In genomic region chr5:96970472-96970848, GRCm38 (mm10) we compare ENCODE assay signal across 29 mouse cellular contexts. TPM values are rescaled to one million over a fixed set of nuclear protein-coding genes. Genes with fewer than 3 reads are reported as not detected.
DNase-seq lines count a peak whose midpoint lies in the region; ATAC-seq and TF ChIP-seq lines count a peak whose summit lies in the region.
"Had no signal": no experiment of that assay in that cellular context is flagged by ENCODE, and none has a peak within 500 bp of the region (broad histone marks: within the 10 kb centered on the region; RNA-seq: fewer than 3 reads in every experiment).

No protein-coding gene starts in this region.

- TF ChIP-seq EP300 in MEL (IDR thresholded peaks at IDR 0.05; ENCODE audit: low read depth in 1 of 2, low read length in 2 of 2): peak; percentile 63 to 76; a peak in 3 of 4 replicates

- no peak overlapping the region for H3K4me2 ChIP-seq in hindbrain, embryonic 13.5 days
- no peak overlapping the region for H3K4me2 ChIP-seq in midbrain, embryonic 11.5 days
- H3K4me2 ChIP-seq in midbrain, embryonic 16.5 days (ENCODE audit: low read length): no peak overlapping the region
- H3K4me2 ChIP-seq: embryonic facial prominence, embryonic 13.5 days; forebrain, embryonic 12.5 days; forebrain, embryonic 15.5 days; heart, embryonic 12.5 days; heart, embryonic 15.5 days; hindbrain, embryonic 12.5 days; intestine, embryonic 15.5 days had no signal

- no peaks in the 10 kb centered on the region for H3K79me2 ChIP-seq in MEL (ENCODE audit: control insufficient read depth, insufficient read depth, low read length, poor library complexity)

- peak overlapping the region; percentile 31; the same call in 1 of the 2 replicates for H3K27ac ChIP-seq in hindbrain, embryonic 10.5 days
- no peak overlapping the region for H3K27ac ChIP-seq in hindbrain, embryonic 13.5 days
- H3K27ac ChIP-seq in midbrain, embryonic 11.5 days (ENCODE audit: low read depth, low read length): no peak overlapping the region
- H3K27ac ChIP-seq in midbrain, embryonic 16.5 days (ENCODE audit: low read length): no peak overlapping the region
- peak overlapping the region; percentile 30; the same call in 1 of the 2 replicates for H3K27ac ChIP-seq in MEL (ENCODE audit: control insufficient read depth, low read depth, low read length)
- H3K27ac ChIP-seq in limb, embryonic 10.5 days: peak overlapping the region; percentile 82; the same call in 1 of the 2 replicates
- H3K27ac ChIP-seq: embryonic facial prominence, embryonic 13.5 days; forebrain, embryonic 12.5 days; forebrain, embryonic 15.5 days; heart, embryonic 15.5 days; hindbrain, embryonic 12.5 days; intestine, embryonic 15.5 days had no signal

- no peaks in the 10 kb centered on the region for H3K27me3 ChIP-seq in hindbrain, embryonic 10.5 days (ENCODE audit: insufficient read depth, poor library complexity, severe bottlenecking)
- no peaks in the 10 kb centered on the region for H3K27me3 ChIP-seq in hindbrain, embryonic 13.5 days
- no peaks in the 10 kb centered on the region for H3K27me3 ChIP-seq in midbrain, embryonic 11.5 days (ENCODE audit: control insufficient read depth, insufficient read depth, low read length)
- H3K27me3 ChIP-seq in midbrain, embryonic 16.5 days (ENCODE audit: control insufficient read depth, insufficient read depth, low read depth, low read length): no peaks in the 10 kb centered on the region
- H3K27me3 ChIP-seq in MEL (ENCODE audit: control insufficient read depth in 1 of 2, insufficient read depth in 2 of 2, low read length in 2 of 2): no peaks in the 10 kb centered on the region
- no peaks in the 10 kb centered on the region for H3K27me3 ChIP-seq in limb, embryonic 10.5 days (ENCODE audit: low read depth, poor library complexity, severe bottlenecking)
- H3K27me3 ChIP-seq: embryonic facial prominence, embryonic 13.5 days; forebrain, embryonic 12.5 days; forebrain, embryonic 15.5 days; heart, embryonic 12.5 days; heart, embryonic 15.5 days; hindbrain, embryonic 12.5 days; intestine, embryonic 15.5 days had no signal

- ATAC-seq in hindbrain, embryonic 13.5 days (ENCODE audit: low FRiP score): no peak
- ATAC-seq in midbrain, embryonic 11.5 days (ENCODE audit: low FRiP score): no peak
- no peak for ATAC-seq in midbrain, embryonic 16.5 days
- ATAC-seq: activated CD4-positive, CD25-positive, alpha-beta regulatory T cell, adult 4 months; forebrain, embryonic 15.5 days; hindbrain, embryonic 16.5 days; intestine, embryonic 15.5 days had no signal

- no peaks in the 10 kb centered on the region for H3K9me3 ChIP-seq in hindbrain, embryonic 10.5 days
- H3K9me3 ChIP-seq in hindbrain, embryonic 13.5 days: no peaks in the 10 kb centered on the region
- no peaks in the 10 kb centered on the region for H3K9me3 ChIP-seq in midbrain, embryonic 11.5 days (ENCODE audit: control insufficient read depth, low read length)
- H3K9me3 ChIP-seq in midbrain, embryonic 16.5 days (replicated peaks; ENCODE audit: control insufficient read depth, low read length, poor library complexity, severe bottlenecking): no peaks in the 10 kb centered on the region
- H3K9me3 ChIP-seq in MEL (replicated peaks; ENCODE audit: insufficient read depth, low read length): no peaks in the 10 kb centered on the region
- no peaks in the 10 kb centered on the region for H3K9me3 ChIP-seq in limb, embryonic 10.5 days (replicated peaks)
- H3K9me3 ChIP-seq: embryonic facial prominence, embryonic 10.5 days; embryonic facial prominence, embryonic 13.5 days; forebrain, embryonic 12.5 days; forebrain, embryonic 15.5 days; heart, embryonic 12.5 days; heart, embryonic 15.5 days; hindbrain, embryonic 12.5 days; intestine, embryonic 15.5 days had no signal

- H3K9ac ChIP-seq in hindbrain, embryonic 13.5 days: no peak overlapping the region
- no peak overlapping the region for H3K9ac ChIP-seq in midbrain, embryonic 11.5 days (ENCODE audit: low read length)
- H3K9ac ChIP-seq in midbrain, embryonic 16.5 days (ENCODE audit: low read depth, low read length): no peak overlapping the region
- no peak overlapping the region for H3K9ac ChIP-seq in MEL (ENCODE audit: control insufficient read depth, low read depth, low read length, poor library complexity, severe bottlenecking)
- H3K9ac ChIP-seq: embryonic facial prominence, embryonic 13.5 days; forebrain, embryonic 12.5 days; forebrain, embryonic 15.5 days; heart, embryonic 12.5 days; heart, embryonic 15.5 days; hindbrain, embryonic 12.5 days; intestine, embryonic 15.5 days had no signal

- H3K4me1 ChIP-seq in hindbrain, embryonic 10.5 days (replicated peaks): peaks cover 31% of the 10 kb centered on the region
- H3K4me1 ChIP-seq in hindbrain, embryonic 13.5 days (replicated peaks): no peaks in the 10 kb centered on the region
- peaks cover 9% of the 10 kb centered on the region for H3K4me1 ChIP-seq in midbrain, embryonic 11.5 days (ENCODE audit: control insufficient read depth, insufficient read depth, low read length)
- no peaks in the 10 kb centered on the region for H3K4me1 ChIP-seq in midbrain, embryonic 16.5 days (ENCODE audit: control insufficient read depth, insufficient read depth, low read length)
- H3K4me1 ChIP-seq in MEL (ENCODE audit: control insufficient read depth in 1 of 2, insufficient read depth in 2 of 2, low read length in 2 of 2): peaks cover 6 to 19% of the 10 kb centered on the region in 2 experiments
- peaks cover 37% of the 10 kb centered on the region for H3K4me1 ChIP-seq in limb, embryonic 10.5 days
- H3K4me1 ChIP-seq: embryonic facial prominence, embryonic 13.5 days; heart, embryonic 15.5 days had no signal

- H3K36me3 ChIP-seq in hindbrain, embryonic 10.5 days: no peaks in the 10 kb centered on the region
- no peaks in the 10 kb centered on the region for H3K36me3 ChIP-seq in hindbrain, embryonic 13.5 days
- no peaks in the 10 kb centered on the region for H3K36me3 ChIP-seq in midbrain, embryonic 11.5 days (ENCODE audit: control insufficient read depth, insufficient read depth, low read length)
- H3K36me3 ChIP-seq in midbrain, embryonic 16.5 days (ENCODE audit: control insufficient read depth, insufficient read depth, low read length): no peaks in the 10 kb centered on the region
- peaks cover 0 to 20% of the 10 kb centered on the region in 2 experiments; a peak in 2 of 4 replicates for H3K36me3 ChIP-seq in MEL (ENCODE audit: control insufficient read depth in 1 of 2, insufficient read depth in 2 of 2, low read length in 2 of 2)
- no peaks in the 10 kb centered on the region for H3K36me3 ChIP-seq in limb, embryonic 10.5 days
- H3K36me3 ChIP-seq: embryonic facial prominence, embryonic 10.5 days; embryonic facial prominence, embryonic 13.5 days; forebrain, embryonic 12.5 days; forebrain, embryonic 15.5 days; G1E; heart, embryonic 12.5 days; heart, embryonic 15.5 days; hindbrain, embryonic 12.5 days; intestine, embryonic 15.5 days had no signal

- no peak for TF ChIP-seq POLR2A in MEL (IDR thresholded peaks at IDR 0.05; ENCODE audit: control insufficient read depth in 1 of 2, insufficient read depth in 1 of 2, low read depth in 1 of 2, low read length in 2 of 2, poor library complexity in 1 of 2)

- intact Hi-C loops in left cerebral cortex, postnatal 25 days (cut with DNase I): no loop called here

- TF ChIP-seq RAD21 in MEL (IDR thresholded peaks at IDR 0.05; ENCODE audit: low read depth, low read length): no peak

- H3K4me3 ChIP-seq in hindbrain, embryonic 10.5 days: no peak overlapping the region
- no peak overlapping the region for H3K4me3 ChIP-seq in hindbrain, embryonic 13.5 days
- H3K4me3 ChIP-seq in midbrain, embryonic 11.5 days (ENCODE audit: low read depth, low read length): no peak overlapping the region
- no peak overlapping the region for H3K4me3 ChIP-seq in midbrain, embryonic 16.5 days (ENCODE audit: low read depth, low read length)
- H3K4me3 ChIP-seq in MEL (ENCODE audit: control insufficient read depth in 1 of 2, insufficient read depth in 1 of 2, low read depth in 2 of 2, low read length in 2 of 2): no peak overlapping the region
- no peak overlapping the region for H3K4me3 ChIP-seq in limb, embryonic 10.5 days
- H3K4me3 ChIP-seq: embryonic facial prominence, embryonic 10.5 days; embryonic facial prominence, embryonic 13.5 days; erythroblast, embryonic 14.5 days; forebrain, embryonic 12.5 days; forebrain, embryonic 15.5 days; heart, embryonic 12.5 days; heart, embryonic 15.5 days; hindbrain, embryonic 12.5 days; intestine, embryonic 15.5 days had no signal

- no peak for DNase-seq in hindbrain, embryonic 10.5 days (ENCODE audit: low spot score)
- DNase-seq in midbrain, embryonic 11.5 days (ENCODE audit: low spot score, missing footprints): peak; percentile 59
- DNase-seq in MEL (ENCODE audit: low read depth, low spot score): peak; percentile 55
- no peak for DNase-seq in limb, embryonic 10.5 days (ENCODE audit: low spot score)
- DNase-seq in left cerebral cortex, postnatal 25 days (ENCODE audit: low spot score in 2 of 2): no peak
- DNase-seq in adrenal gland, adult 8-10 months: no peak
- DNase-seq: adrenal gland, postnatal 10 days; adrenal gland, postnatal 36 days; cerebellum, adult 18-20 months; cerebellum, adult 9-10 months; cerebellum, postnatal 25 days; gastrocnemius, postnatal 14 days; heart, adult 18-20 months; heart, postnatal 10 days; heart, postnatal 4 days had no signal

- TF ChIP-seq CTCF in MEL (IDR thresholded peaks at IDR 0.05 in 2 of 3, conservative IDR thresholded peaks at IDR 0.05 in 1 of 3; ENCODE audit: control insufficient read depth in 1 of 3, insufficient read depth in 1 of 3, low read depth in 2 of 3, low read length in 3 of 3, poor library complexity in 1 of 3, severe bottlenecking in 1 of 3): no peak

TF ChIP-seq in MEL, 35 proteins besides CTCF, POLR2A, EP300 and RAD21 (continues in another document):
- TF ChIP-seq CHD1 (IDR thresholded peaks at IDR 0.05; ENCODE audit: low read depth, low read length) (no peak), TAL1 (IDR thresholded peaks at IDR 0.05; ENCODE audit: low read length) (peak; percentile 68), MYB (IDR thresholded peaks at IDR 0.05; ENCODE audit: low read depth, low read length) (0 out of 2 replicates have a peak, but pooled peaks have one; percentile 17), HCFC1 (IDR thresholded peaks at IDR 0.05; ENCODE audit: low read depth, low read length) (no peak), ZMIZ1 (IDR thresholded peaks at IDR 0.05; ENCODE audit: low read depth, low read length) (no peak)

RNA-seq across cellular contexts. Expression of gene Bmp2k, which starts 27.0 kb away (rescaled TPM):
- 10.1 and 10.2 TPM in 2 replicates for polyA plus RNA-seq in hindbrain, embryonic 10.5 days (2016; fragmentation: Nextera tagmentation; extraction: Ambion mirVana)
- 10.0 and 10.5 TPM in 2 replicates for polyA plus RNA-seq in hindbrain, embryonic 13.5 days (2015; fragmentation: Nextera tagmentation; extraction: Ambion mirVana)
- 10.3 and 10.5 TPM in 2 replicates for polyA plus RNA-seq in midbrain, embryonic 11.5 days (2014; fragmentation: Nextera tagmentation; extraction: Ambion mirVana)
- polyA plus RNA-seq in midbrain, embryonic 16.5 days (2015; fragmentation: Nextera tagmentation; extraction: Ambion mirVana): 8.3 and 9.5 TPM in 2 replicates
- 10.8 and 11.2 TPM in 2 replicates for total RNA-seq in MEL (2012; rRNA removed)
- 10 to 100 TPM in 1 of 2 experiments, not detected in 1; 16.3 TPM for polyA plus RNA-seq in MEL (2012; ENCODE audit: insufficient read depth in 1 of 2, insufficient read length in 2 of 2, low read depth in 1 of 2, low replicate concordance in 2 of 2, missing spikeins in 1 of 2)
- polyA plus RNA-seq in limb, embryonic 10.5 days (2016; fragmentation: Nextera tagmentation; extraction: Ambion mirVana): 7.5 and 8.5 TPM in 2 replicates
- 10 to 100 TPM; 12.7 to 13.2 TPM for total RNA-seq in left cerebral cortex, postnatal 25 days (2021)
- 10 to 100 TPM; 21.9 to 35.4 (median 29.1) TPM for total RNA-seq in adrenal gland, adult 8-10 months (2022)

Comparison
In these comparisons a context has a peak if more than half of its experiments do, and no peak if none do; other contexts are left out.
1. H3K27ac ChIP-seq: peak in hindbrain, embryonic 10.5 days (single experiment), MEL (single experiment) and limb, embryonic 10.5 days (single experiment); none in hindbrain, embryonic 13.5 days (single experiment), midbrain, embryonic 11.5 days (single experiment) and midbrain, embryonic 16.5 days (single experiment).
2. DNase-seq: peak in midbrain, embryonic 11.5 days (single experiment) and MEL (single experiment); none in hindbrain, embryonic 10.5 days (single experiment), limb, embryonic 10.5 days (single experiment), left cerebral cortex, postnatal 25 days (0 of 2) and adrenal gland, adult 8-10 months (single experiment).